Mouse (Mus musculus) MEL (cell line): ENCODE data around the gene Elovl3.

Experiments
- HCFC1 ChIP-seq: IDR thresholded peaks from 2 replicates; pipeline ENCODE4 v1.6.1; 2012; ENCODE audit warnings: low read depth, mild to moderate bottlenecking, inconsistent platforms, low read length, improper control_type of control experiment, moderate library complexity
- MYC ChIP-seq: IDR thresholded peaks from 2 replicates; pipeline ENCODE4 v1.6.1; 2011; ENCODE audit warnings: low read depth, mild to moderate bottlenecking, low read length, improper control_type of control experiment, moderate library complexity
- POLR2A ChIP-seq, 2 experiments: IDR thresholded peaks; 2 replicates each; pipeline ENCODE4 v1.6.1; 2011 to 2012; ENCODE audit warnings: low read length in 2 of 2, mild to moderate bottlenecking in 2 of 2, control low read depth in 1 of 2, improper control_type of control experiment in 1 of 2, low read depth in 1 of 2, moderate library complexity in 1 of 2; ENCODE audit not compliant: control insufficient read depth in 1 of 2, insufficient read depth in 1 of 2, poor library complexity in 1 of 2

- no peak for TF ChIP-seq HCFC1
- no peak for TF ChIP-seq MYC
- TF ChIP-seq POLR2A (IDR thresholded peaks at IDR 0.05; ENCODE audit: control insufficient read depth in 1 of 2, insufficient read depth in 1 of 2, low read depth in 1 of 2, low read length in 2 of 2, poor library complexity in 1 of 2), result no peak
These were observed 32.1 kb upstream of the Elovl3 start for GRCm38 (mm10) chr19:46099561-46099960.
